Mouse (Mus musculus): ENCODE results near the gene Cpne8.
"Not testable (repeated sequence)": the region's sequence is repeated elsewhere in the genome, so short reads cannot be mapped to it uniquely, and the experiment has no call there.

Gene Cpne8

GRCm38 (mm10) chr15:90609836-90610415 is 69.3 kb downstream of the Cpne8 start:
- no peak for DNase-seq

GRCm38 (mm10) chr15:90608368-90608767 is 70.9 kb downstream of the Cpne8 start:
- DNase-seq = no peak

- no peak for DNase-seq
Measured at GRCm38 (mm10) chr15:90607181-90607580, 72.1 kb downstream of the Cpne8 start.

- peak; percentile 41 for DNase-seq
Measured at GRCm38 (mm10) chr15:90603676-90604075, 75.6 kb downstream of the Cpne8 start.

GRCm38 (mm10) chr15:90597715-90598497 is 81.3 kb downstream of the Cpne8 start:
- DNase-seq = no peak

GRCm38 (mm10) chr15:90595592-90595991 is 83.6 kb downstream of the Cpne8 start:
- DNase-seq = no peak

- no peak for DNase-seq
Measured at GRCm38 (mm10) chr15:90589587-90589986, 89.6 kb downstream of the Cpne8 start.

GRCm38 (mm10) chr15:90577402-90577801 is 101.8 kb downstream of the Cpne8 start:
- DNase-seq = no peak

- DNase-seq = no peak
Measured at GRCm38 (mm10) chr15:90569246-90569645, 110.0 kb downstream of the Cpne8 start.

GRCm38 (mm10) chr15:90568050-90568449 is 111.2 kb downstream of the Cpne8 start:
- no peak for DNase-seq

GRCm38 (mm10) chr15:90563996-90564395 is 115.2 kb downstream of the Cpne8 start:
- DNase-seq = peak; percentile 53

GRCm38 (mm10) chr15:90561613-90562012 is 117.6 kb downstream of the Cpne8 start:
- DNase-seq = no peak

GRCm38 (mm10) chr15:90548589-90548988 is 130.6 kb downstream of the Cpne8 start:
- no peak for DNase-seq

GRCm38 (mm10) chr15:90543447-90543846 is 135.8 kb downstream of the Cpne8 start:
- no peak for DNase-seq

GRCm38 (mm10) chr15:90542126-90542525 is 137.1 kb downstream of the Cpne8 start:
- no peak for DNase-seq

- no peak for DNase-seq
Measured at GRCm38 (mm10) chr15:90536311-90537202, 142.7 kb downstream of the Cpne8 start.

GRCm38 (mm10) chr15:90535730-90536129 is 143.5 kb downstream of the Cpne8 start:
- peak; percentile 48 for DNase-seq

GRCm38 (mm10) chr15:90512769-90513168 is 166.5 kb downstream of the Cpne8 start:
- no peak for DNase-seq

- no peak for DNase-seq
Measured at GRCm38 (mm10) chr15:90497080-90497479, 182.2 kb downstream of the Cpne8 start.

GRCm38 (mm10) chr15:90491558-90491957 is 187.7 kb downstream of the Cpne8 start:
- DNase-seq = peak; percentile 11

- DNase-seq = no peak
Measured at GRCm38 (mm10) chr15:90490186-90490585, 189.0 kb downstream of the Cpne8 start.

GRCm38 (mm10) chr15:90470561-90470960 is 208.7 kb downstream of the Cpne8 start:
- DNase-seq = not testable (repeated sequence)

GRCm38 (mm10) chr15:90463281-90463680 is 216.0 kb downstream of the Cpne8 start:
- DNase-seq = no peak
